Mouse (Mus musculus) induced T-regulatory cell, adult 2 months (primary cell): ENCODE measurements around the gene Socs4.
"Not testable (repeated sequence)": the region's sequence is repeated elsewhere in the genome, so short reads cannot be mapped to it uniquely, and the experiment has no call there.

Experiments used
- DNase-seq: peaks from one replicate; pipeline ENCODE4 v3.0.0-alpha.2; 2012; ENCODE audit warnings: low read depth

The Socs4 gene

DNA sequence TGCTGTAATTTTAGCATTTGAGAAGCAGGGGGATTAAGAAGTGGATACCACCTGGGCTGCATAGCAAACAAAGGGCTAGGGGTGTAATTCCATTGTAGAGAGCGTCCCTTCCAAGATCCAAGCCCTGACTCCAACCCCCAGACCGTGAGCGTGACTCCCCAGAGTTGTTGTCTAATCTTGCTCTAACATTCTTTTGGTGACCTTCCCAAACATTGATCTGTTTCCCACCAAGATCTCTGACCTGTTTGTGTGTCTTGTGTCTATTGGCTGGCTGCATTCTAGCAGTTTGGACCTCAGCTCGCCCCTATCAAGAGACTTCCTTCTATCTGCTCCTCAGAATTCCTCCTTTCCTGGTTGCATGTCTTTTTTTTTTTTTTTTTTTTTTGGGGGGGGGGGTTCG, 10.3 kb downstream of the Socs4 start:
- DNase-seq, result no peak

DNA sequence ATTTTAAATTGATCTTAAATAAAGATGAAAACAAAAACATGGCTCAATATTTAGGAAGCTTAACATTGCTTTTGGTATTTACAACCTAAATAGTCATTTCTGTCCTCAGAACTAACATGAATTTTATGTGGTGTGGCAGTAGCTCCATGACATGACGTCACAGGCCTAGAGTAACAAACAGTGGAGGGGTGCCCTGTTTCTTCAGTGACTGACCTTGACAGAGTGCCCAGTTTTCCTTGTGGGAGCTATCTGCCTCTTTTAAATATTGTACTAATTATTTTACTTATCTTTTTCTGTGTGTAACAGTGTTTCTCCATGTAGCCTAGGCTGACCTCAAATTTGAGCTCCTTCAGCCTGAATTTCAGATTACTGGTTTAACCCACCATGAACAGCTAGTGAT, 15.0 kb downstream of the Socs4 start:
- DNase-seq, result no peak

DNA sequence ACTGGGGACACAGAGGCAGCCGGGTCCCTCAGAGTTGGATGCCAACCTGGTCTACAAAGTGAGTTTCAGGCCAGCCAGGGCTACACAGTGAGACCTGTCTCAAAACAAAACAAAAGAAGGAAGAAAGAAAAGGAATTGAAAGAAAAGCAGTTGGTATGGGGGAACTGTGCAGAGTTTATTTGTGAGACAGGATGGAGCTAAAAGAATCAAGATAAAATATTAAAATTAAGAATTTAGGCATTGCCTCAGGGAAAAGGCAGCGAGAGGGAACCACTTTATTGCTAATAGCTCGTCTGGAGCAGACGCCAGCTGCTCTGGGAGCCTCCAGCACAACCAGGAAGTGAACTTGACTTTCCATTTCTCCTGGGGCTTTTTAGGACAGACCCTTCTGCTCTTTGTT, 17.4 kb downstream of the Socs4 start:
- no peak for DNase-seq

DNA sequence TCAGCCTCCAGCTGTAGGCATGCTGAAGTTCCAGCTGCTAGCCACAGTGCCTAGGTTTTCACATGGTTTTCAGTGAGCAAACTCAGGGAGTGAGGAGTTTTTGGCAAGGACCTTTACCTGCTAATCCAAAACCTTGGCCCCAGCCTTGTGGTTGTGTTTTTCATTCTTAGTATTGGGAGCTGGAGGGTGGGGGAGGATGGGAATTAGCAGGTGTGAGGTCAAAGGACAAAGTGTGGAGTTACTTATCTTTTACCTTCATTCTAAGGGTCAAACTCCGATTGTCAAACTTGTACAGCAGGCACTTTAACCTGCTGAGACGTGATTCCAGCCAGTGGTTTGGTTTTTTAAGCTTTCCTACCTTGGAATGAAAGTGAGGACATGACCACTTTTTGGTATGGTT, 19.5 kb downstream of the Socs4 start:
- DNase-seq, result no peak

DNA sequence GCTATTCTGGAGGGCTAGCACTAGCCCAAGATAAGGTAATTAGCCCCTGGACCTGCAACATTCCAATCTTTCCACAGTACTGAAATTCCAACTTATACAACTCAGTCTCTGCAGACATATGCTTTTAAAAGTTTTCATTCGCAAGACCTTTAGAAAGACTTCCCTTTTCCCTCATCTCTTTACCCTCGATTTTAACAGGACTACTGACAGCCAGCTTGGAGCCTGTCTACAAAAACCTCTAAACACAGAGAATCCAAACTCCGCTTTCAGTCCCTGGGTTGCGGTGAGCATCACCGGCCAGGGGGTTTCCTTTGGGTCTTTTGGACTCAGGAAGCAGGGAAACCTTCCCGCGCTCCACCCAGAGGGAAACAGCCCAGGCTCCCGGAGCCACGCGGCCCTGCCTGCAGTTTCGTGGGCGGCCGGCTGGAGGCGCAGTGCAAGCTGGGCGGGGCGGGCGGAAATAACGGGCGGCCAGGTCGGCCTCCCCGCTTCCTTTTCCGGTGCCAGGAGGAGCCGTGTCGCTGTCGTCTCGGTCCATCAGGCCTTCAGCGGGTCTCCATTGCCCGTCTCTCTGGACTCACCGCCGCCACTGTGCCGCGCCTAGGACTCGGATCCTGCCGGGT, 21.2 kb downstream of the Socs4 start, which contains the start of gene Mapk1ip1l:
Mapk1ip1l (plus strand) TSS at position 482 of the 623 bp plus-strand sequence.
- DNase-seq, result peak; percentile 92

DNA sequence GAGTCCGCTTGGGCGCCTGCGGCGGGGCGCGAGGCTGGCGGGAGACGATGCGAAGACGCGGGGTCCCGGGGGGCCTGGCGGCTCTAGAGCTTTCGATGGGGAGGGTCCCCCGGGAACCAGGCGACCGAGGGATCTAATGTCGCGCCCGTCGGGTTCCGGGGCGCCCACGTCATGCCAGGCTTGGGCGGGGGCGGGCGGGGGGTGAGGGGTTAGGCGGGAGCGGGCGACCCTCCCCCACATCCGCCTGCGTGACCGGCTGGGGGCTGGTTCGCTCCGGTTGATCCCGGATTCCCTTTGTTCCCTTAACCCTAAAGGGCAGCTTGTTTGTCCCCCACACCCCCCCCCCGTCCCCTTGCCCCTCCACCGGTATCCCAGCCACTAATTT, 21.7 kb downstream of the Socs4 start:
- DNase-seq, result no peak

DNA sequence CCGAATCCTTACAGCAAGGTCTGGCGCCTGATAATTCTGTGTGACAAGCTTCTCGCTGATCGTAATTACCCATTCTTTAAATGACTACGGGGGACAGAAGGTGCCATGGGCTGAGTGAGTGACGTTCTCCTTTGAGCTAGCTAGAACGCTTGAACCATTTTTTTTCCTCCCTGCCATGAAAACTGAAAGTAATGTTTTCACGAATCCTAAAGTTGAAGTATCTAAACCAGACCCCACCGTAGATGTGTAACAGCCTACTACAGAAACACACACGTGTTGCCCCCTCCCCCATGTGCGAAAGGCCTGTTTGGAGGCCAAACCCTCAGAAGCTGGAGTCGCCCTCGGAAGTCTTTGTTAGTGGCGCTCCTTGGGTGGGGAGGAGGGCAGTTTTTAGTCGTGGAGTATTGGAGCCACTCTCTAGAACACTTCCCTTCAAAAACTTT, 22.1 kb downstream of the Socs4 start:
- DNase-seq, result peak; percentile 77

DNA sequence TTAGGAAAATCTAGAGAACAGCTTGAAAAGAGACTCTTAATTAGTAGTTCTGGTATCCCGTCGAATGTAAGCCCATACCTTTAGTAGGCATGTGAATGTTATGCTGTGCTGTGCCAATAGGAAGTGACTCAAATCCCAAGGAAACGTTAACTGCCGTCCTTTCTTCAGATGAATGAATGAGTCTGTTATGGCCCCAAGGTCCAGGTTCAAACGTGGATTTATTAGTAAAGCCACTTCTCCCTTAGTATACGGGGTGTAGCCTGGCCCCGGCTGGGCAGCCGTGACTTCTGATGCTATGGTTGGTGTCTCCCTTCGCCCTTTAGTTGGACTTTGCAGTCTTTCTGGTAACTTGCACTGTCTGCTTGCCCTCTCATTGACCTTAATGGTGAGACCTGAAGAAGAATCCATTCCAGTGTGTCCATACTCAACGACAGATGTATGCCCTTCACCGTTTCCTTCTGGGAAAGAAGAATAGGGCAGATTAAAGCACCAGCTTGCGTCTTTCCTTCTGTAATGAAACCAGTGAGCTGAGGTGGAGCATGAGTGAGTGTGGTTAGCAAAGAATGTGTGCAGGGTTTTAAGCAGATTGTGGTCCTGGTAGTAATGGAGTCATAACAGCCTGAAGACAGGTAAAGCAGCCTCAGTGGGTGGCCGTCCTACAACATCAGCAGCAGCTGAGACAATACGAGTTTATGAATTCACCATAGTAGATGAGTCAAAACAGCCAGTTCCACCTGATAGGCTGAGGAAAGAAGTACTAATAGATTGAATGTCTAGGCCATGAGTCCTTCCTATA, 26.4 kb downstream of the Socs4 start:
- DNase-seq, result no peak

DNA sequence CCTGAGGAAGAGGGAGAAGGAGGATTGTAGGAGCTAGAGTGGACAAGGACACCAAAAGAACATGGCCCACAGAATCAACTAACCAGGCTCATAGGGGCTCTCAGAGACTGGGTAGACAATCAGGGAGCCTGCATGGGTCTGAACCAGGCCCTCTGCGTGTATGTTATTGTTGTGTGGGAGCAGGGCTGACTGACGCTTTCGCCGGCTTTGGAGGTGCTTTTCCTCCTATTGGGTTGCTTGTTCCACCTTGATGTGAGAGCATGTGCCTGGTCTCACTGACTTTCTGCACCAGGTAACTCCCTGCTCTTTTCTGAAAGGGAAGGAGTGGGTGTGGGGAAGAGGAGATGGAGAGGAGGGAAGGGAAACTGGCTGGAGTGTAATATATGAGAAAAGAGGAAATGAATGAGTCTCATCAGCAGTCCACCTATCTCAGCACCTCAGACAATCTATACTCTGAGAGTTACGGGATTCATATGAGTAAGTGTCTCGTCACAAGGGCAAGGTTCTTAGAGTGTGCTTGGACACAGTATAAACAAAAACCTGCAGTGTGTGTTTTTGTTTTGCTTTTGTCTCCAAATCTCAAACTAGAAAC, 28.2 kb downstream of the Socs4 start:
- DNase-seq, result no peak

DNA sequence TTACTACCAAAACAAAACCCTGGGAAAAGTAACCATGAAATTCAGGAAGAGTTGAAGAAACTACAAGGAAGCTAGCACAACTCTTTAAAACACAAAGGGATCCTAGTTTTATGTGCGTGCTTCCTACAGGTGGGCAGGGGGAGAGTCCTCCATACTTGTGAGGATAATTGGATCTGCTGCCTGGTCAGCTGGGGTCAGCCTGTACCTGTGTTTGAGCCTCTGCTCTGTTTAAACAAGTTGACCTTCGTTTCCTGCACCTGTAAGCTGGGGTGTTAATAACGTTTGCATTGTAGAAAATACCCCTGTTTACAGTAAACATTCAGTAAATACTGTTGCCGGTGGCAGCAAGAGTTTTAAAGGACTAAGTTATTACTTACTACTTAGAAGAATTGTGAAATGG, 29.2 kb downstream of the Socs4 start:
- DNase-seq, result no peak

DNA sequence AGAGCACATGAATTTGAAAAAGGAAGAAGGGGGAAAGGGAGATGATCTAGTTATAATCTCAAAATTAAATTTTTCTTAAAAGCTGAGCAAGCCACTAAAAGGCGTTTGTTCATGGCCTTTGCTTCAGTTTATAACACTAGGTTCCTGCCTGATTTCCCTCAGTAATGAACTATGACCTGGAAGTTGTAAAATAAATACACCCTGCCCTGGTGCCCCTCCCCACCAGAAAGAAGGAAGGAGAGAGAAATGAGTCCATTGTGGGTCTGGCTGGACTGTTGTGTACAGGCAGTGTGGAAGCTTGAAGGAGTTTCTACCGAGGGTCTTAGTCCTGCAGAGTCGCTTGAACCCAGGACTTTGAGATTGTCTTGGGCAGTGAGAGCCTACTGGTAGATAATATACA, 30.9 kb downstream of the Socs4 start:
- no peak for DNase-seq

DNA sequence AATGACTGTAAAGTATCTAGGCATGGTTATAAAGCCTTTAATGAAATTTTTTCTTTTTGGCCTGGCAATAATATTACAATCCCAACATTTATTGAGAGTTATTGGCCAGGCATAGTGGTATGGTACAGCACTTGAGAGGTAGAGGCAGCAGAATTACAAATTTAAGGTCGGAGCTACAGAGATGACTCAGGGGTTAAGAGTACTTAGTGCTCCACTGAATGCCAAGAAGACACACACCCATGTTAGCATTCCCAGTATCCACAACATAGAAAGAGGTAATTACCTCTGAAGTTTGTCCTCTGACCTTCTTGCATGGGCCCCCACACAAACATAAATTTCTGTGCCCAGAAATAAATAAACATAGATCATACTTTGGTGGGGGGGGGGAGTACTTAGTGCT, 32.3 kb downstream of the Socs4 start:
- no peak for DNase-seq

DNA sequence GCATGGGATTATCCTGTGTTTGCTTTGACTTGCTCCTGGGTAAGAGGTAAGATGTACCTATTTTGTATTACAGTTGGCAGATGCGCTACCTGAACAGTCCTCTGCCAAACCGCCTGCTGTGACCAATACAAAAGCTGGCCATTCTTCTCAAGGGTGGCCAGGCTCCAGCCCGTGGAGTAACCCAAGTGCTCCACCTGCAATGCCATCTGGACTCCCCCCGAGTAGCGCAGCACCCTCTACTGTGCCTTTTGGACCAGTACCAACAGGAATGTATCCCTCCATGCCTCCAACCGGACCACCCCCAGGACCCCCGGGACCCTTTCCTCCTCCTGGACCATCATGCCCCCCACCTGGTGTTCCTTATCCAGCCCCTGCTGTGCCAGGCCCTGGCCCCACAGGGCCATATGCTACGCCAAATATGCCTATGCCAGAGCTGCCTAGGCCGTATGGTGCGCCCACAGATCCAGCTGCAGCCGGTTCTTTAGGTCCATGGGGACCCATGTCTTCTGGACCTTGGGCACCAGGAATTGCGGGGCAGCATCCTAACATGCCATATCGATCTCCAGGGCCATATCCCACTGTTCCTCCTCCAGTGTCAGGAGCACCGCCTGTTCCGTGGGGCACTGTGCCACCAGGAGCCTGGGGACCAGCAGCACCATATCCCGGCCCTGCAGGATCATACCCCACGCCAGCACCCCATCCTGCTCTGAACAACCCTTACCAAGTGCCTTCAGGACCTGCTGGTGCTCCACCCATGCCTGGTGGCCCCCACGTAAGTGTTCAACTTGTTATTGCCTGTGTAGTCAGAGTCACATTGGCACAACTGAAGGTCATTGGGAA, 33.8 kb downstream of the Socs4 start:
- DNase-seq, result no peak

DNA sequence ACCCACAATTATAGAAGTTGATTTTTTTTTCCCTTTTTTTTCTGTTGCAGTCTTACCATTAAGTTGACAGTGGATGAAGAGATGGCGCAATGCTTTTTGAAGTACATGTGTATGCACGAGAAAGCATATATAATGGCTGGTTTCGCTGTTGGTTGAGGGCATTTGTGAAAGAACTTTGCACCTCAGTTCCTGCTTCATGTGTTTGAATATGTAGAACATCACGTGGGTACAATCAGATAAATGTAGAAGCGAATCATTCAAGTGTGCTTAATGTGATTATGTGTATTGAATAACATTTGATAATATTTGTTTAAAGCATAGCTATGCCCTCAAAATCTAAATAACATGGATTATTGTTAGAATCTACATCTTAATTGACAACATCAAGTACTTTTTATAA, 42.6 kb downstream of the Socs4 start:
- no peak for DNase-seq

DNA sequence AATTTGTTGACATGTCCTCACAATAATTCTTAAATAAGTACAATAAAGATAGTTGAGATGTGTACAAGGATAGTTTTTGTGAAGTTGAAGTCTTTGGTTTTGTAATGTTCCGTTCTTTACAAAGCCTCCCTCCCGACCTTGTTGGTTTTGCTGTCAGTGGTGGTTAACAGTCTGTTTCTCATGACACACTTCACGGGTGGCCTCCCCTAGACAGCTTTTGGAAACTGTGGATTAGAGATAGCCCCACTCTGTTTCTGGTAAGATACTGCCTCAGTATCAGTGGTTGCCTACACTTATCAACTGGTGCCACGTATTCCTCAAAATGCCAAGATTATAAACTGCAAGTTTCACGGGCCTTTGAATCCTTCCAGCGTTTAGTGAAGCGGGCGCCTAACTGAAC, 44.9 kb downstream of the Socs4 start:
- DNase-seq, result not testable (repeated sequence)

DNA sequence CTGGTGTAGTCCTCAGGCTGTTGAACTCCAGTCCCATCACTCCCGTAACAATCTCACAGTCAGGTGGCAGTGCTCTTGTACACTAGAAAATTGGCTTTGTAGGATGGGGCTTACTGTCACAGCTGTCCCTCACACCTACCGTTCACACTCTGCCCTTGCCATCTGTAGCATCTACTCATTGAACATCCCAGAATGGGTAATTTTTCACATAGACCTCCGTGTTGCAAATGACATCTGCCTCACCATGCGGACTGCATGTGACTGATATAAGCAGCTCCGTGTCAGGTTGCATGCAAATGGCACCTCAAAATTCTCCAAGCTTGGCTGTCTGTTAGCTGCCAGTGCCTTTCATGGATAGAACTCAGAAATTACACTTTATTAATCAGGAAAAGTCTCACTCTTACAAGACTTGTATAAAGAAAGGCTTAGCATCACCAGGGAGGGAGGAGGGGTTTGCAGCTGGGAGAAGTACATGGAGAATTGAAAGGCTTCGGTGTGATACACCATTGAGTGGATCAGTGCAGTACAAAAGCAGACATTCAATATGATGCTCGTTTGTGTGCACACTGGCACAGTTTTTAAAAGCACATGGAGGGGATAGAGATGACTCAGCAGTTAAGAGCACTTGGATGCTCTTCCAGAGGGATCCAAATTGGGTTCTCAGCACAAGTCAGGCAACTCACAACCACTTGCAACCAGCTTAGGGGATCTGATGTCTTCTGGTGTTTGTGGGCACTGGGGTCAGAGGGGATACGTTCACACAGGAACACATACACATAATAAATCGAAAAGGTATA, 49.4 kb downstream of the Socs4 start:
- DNase-seq, result no peak

DNA sequence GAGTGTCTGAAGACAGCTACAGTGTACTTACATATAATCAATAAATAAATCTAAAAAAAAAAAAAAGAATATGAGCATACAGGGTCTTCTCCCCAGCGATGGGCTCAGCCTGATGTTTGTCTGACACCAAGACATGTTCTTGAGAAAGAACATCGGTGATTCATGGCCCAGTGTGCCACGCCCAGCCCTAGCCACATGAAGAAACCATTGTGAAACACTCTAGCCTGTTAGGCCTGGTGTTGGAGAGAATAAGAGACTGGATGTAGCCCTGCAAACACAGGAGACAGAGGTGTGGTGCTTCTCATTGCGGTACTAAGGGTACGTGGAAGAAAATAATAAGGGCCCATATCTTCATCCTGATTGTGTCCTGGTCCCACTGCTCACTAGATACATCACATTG, 50.6 kb downstream of the Socs4 start:
- no peak for DNase-seq

DNA sequence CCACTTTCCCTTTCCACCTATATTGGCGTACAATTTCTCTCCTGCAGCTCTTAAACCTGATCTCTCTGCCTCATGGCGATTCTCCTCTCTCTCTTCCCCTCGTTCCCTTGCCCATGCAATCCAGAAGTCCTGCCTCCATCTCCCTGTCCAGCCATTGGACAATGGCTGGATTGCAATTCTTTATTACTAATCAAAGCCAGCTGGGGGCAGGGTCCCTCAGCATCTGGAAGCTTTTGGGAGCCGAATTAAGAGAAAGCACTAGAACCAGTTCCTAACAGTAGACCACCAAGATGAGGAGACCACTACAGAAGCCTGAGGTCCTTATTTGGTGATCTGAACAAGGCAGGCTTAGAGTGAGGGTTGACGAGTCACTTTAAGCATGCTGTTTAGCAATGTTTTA, 55.2 kb downstream of the Socs4 start:
- DNase-seq, result no peak

DNA sequence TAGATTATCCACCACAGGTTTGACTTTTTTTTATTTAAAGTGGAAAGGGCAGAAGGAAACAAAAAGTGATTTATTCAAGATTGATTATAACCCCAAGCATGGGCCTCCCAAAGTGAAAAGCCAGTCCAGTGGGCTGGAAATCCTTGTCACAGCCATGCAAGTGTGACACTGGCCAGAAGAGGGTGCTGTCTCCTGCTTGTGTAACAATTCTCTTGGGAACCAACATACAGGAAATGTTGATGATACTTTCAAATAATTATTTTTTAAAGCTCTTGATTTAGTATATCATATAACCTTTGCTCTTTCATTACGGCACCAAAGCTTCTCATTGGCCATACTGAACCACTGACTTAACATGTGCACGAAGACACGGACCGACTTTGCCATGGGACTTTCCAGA, 58.1 kb downstream of the Socs4 start:
- peak; percentile 75 for DNase-seq

DNA sequence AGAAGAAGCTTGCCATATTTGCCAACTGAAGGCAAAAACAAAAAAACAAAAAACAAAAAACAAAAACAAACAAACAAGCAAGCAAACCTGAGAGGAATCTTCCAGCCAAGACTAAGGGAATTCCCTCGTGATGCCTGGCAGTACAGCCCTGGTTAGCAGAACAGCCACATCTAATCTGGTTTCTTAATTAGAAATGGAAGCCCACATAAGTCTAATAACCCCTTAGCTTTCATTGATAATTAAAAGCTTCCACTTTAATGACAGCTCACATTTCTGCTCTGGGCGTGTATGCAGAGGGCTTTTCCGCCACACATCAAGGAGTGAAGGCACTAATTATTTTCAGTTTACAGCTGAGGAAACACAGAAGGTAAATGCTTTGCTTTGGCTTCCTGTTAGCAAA, 58.6 kb downstream of the Socs4 start:
- no peak for DNase-seq

DNA sequence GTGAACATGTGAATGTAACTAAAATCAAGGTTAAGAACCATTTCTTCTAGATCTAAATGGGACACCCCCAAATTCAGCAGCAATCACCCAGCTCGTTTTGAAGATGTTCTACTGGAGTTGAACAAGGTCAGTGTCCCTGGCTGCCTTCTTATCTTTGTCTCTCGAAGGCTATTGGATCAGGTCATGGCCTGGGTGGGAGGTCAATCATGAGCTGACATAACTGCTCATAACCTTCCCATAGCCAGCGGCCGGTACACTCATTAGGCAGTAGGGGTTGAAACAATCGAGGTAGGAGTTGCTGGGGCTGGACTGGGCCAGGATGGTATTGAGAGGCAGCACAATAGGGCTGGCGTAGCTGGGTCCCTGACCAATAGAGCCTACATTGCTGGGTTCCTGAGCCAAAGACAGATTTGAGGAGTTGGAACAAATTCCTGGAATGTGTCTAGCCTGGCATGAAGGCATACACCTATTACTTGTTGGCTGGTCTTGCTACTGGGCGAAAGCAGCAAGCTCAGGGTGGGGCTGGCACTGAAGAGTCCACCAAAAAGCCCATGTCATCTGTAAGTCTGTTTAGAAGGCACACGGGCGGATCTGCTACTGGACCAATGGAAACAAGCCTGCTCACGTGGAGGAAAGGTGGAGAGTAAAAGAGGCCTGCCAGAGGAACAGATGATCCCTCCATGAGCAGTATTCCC, 63.6 kb downstream of the Socs4 start:
- DNase-seq, result no peak
